Mouse (Mus musculus) heart, embryonic 15.5 days (tissue): ENCODE results near the gene 1700020A23Rik. TPM values are rescaled to one million over a fixed set of nuclear protein-coding genes. Genes with fewer than 3 reads are reported as not detected.

Experiments
- ATAC-seq: fragments of 200-750 bp; cut with Nextera tagmentation; replicated peaks from 2 replicates; pipeline ENCODE4 v1.8.0; 2017; ENCODE audit warnings: low read depth, moderate TSS enrichment; ENCODE audit not compliant: insufficient number of reproducible peaks, insufficient read depth, low FRiP score
- H3K27ac ChIP-seq: fragments of 300-500 bp; sonication (generic); 2 replicates; pipeline ENCODE4 v1.5.1; 2015; ENCODE audit warnings: mild to moderate bottlenecking, inconsistent platforms
- H3K27me3 ChIP-seq: fragments of 300-500 bp; sonication (generic); 2 replicates; pipeline ENCODE4 v1.6.1; 2015; ENCODE audit warnings: inconsistent platforms
- H3K36me3 ChIP-seq: fragments of 300-500 bp; sonication (generic); 2 replicates; pipeline ENCODE4 v1.6.1; 2015; ENCODE audit warnings: mild to moderate bottlenecking, inconsistent platforms
- H3K4me1 ChIP-seq: fragments of 300-500 bp; sonication (generic); replicated peaks from 2 replicates; pipeline ENCODE4 v1.6.1; 2015; ENCODE audit warnings: inconsistent platforms
- H3K4me2 ChIP-seq: fragments of 300-500 bp; sonication (generic); 2 replicates; pipeline ENCODE4 v1.6.1; 2015; ENCODE audit warnings: inconsistent platforms, mild to moderate bottlenecking, moderate library complexity
- H3K4me3 ChIP-seq: fragments of 300-500 bp; sonication (generic); 2 replicates; pipeline ENCODE4 v1.5.1; 2015; ENCODE audit warnings: mild to moderate bottlenecking, inconsistent platforms
- H3K9ac ChIP-seq: fragments of 300-500 bp; sonication (generic); 2 replicates; pipeline ENCODE4 v1.6.1; 2015; ENCODE audit warnings: mild to moderate bottlenecking, inconsistent platforms
- H3K9me3 ChIP-seq: fragments of 300-500 bp; sonication (generic); replicated peaks from 2 replicates; pipeline ENCODE4 v1.6.1; 2016; ENCODE audit warnings: inconsistent platforms
- WGBS: fragments of 180-500 bp; shearing (Covaris S2); methylation state at CpG from one replicate; pipeline ENCODE4 v1.1.7; 2015; ENCODE audit warnings: mixed read lengths; 5-methylcytosine and 5-hydroxymethylcytosine counted together
- polyA plus RNA-seq: library from polyadenylated mRNA; unstranded; fragments of >200 nt; fragmentation: Nextera tagmentation; extraction: Ambion mirVana; gene quantifications from 2 replicates; pipeline ENCODE4 v1.2.1, GENCODE M21; 2015

Gene 1700020A23Rik
- polyA plus RNA-seq, 1 experiment from 2014 or later = not detected

- H3K27ac ChIP-seq = no peak overlapping the region
- H3K4me3 ChIP-seq = no peak overlapping the region
- 32% methylated on average over 16 of the region's 16 CpGs for WGBS
- H3K9ac ChIP-seq = no peak overlapping the region
- peaks cover 6% of the 10 kb centered on the region; the same call in 1 of the 2 replicates for H3K4me1 ChIP-seq
- H3K9me3 ChIP-seq = no peaks in the 10 kb centered on the region
- ATAC-seq = 0 out of 2 replicates have a peak, but pooled peaks have one; percentile 73
- no peak overlapping the region for H3K4me2 ChIP-seq
- no peaks in the 10 kb centered on the region for H3K27me3 ChIP-seq
- no peaks in the 10 kb centered on the region for H3K36me3 ChIP-seq
Measured at GRCm38 (mm10) chr2:130411558-130412495, 6.8 kb downstream of the 1700020A23Rik start.

DNA sequence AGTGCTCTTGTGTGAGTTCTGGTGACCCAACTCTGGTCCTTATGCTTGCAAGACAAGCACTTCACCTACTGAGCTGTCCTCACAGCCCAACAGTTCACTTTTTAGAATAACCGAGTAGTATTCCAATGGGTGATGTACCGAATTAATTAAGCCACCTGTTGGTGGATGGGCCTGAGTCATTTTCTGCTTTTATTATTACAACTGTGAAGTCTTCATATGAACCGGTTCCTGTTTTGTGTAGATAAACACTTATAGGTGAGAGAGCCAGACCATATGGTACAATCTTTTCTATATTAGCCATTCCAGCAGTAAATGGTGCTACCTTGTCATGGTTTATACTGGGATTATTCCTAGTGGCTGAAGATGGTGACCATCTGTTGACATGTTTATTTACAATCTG is 7.7 kb downstream of the 1700020A23Rik start:
- Histone ChIP-seq H3K36me3 (no peaks in the 10 kb centered on the region), H3K4me2 (no peak overlapping the region), H3K9me3 (no peaks in the 10 kb centered on the region), H3K4me1 (peaks cover 6% of the 10 kb centered on the region; the same call in 1 of the 2 replicates), H3K27ac (no peak overlapping the region), H3K9ac (no peak overlapping the region), H3K27me3 (no peaks in the 10 kb centered on the region), H3K4me3 (no peak overlapping the region)
- no peak for ATAC-seq
- WGBS = 73% methylated on average over 3 of the region's 3 CpGs

DNA sequence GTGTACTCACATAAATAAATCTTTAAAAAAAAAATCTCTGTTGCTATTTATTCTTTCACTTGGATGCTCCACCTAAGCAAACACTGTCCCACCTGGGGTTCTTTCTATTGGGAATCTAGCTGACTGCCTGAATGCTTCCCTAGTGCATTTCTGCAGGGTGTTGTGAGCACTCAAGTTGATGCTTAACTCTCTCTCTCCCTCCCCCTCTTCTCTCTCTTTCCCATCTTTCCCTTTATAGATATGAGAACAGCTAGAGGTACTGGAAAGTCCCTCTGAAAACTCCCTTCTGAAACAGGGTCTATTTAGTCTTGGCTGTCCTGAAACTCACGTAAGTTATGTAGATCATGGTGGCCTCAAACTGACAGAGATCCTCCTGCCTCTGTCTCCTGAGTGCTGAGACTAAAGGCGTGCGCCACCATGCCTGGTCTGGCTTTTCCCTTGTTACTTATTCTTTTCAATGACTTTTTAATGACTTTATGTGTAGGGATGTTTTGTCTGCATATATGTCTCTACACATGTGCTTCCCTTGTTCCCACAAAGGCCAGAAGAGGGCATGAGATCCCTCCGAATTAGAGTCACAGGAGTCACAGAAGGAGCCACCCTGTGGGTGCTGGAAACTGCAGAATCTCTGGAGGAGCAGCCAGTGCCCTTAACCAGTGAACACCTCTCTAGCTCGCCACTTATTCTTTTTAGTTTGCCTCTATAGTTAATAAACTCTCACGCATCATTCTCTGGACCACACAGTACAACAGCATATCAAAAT is 9.2 kb downstream of the 1700020A23Rik start:
- no peak for ATAC-seq
- no peaks in the 10 kb centered on the region for H3K9me3 ChIP-seq
- H3K9ac ChIP-seq = no peak overlapping the region
- H3K27ac ChIP-seq = no peak overlapping the region
- 0 out of 2 replicates have a peak, but pooled peaks cover 2% of the 10 kb centered on the region for H3K4me1 ChIP-seq
- WGBS = 72% methylated on average over 6 of the region's 6 CpGs
- H3K36me3 ChIP-seq = peaks cover 6% of the 10 kb centered on the region; the same call in 1 of the 2 replicates
- H3K4me2 ChIP-seq = no peak overlapping the region
- H3K27me3 ChIP-seq = no peaks in the 10 kb centered on the region
- H3K4me3 ChIP-seq = no peak overlapping the region

DNA sequence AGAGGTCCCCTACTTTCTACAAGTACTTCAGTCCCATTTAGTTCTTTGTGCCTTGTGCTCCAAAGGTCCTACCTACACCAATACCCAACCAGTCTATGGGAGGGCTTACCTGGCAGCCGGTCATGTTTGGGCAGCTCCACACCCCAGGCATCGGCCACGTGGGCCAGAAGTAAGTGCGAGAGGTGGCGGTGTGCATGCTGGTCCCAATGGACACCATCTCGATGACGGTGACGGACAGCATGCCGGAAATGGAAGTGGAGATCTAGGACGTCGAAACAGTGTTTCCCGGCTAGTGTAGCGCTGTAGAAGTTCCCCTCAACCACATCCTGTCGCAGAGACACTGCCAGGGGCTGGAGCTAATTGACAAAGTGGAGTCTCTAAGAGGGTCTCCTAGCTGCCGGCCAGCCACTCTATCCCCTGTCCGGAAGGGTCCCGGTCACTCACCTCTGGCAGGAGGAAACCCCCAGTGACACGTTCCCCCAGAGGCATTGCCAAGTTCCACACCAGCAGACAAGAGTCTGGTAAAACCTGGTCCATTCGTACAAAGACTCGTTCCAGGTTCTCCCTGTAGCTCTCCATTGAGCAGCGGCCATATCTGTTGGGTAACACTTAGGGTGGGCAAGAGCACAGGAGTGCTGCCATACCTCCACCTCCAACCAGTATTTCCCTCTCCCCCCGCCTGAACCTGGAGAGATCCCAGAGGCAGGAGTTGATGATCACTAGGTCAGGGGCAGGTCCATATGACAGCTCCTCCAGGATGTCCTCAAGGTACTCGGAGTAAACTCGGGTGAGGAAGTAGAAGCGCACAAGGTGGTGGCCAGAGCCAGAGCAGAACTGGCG is 16.9 kb downstream of the 1700020A23Rik start:
- no peaks in the 10 kb centered on the region for H3K9me3 ChIP-seq
- no peaks in the 10 kb centered on the region for H3K27me3 ChIP-seq
- no peak for ATAC-seq
- WGBS = 94% methylated on average over 26 of the region's 26 CpGs
- no peak overlapping the region for H3K27ac ChIP-seq
- H3K36me3 ChIP-seq = peaks cover 6% of the 10 kb centered on the region; the same call in 1 of the 2 replicates
- no peak overlapping the region for H3K4me2 ChIP-seq
- no peak overlapping the region for H3K9ac ChIP-seq
- peaks cover 12% of the 10 kb centered on the region for H3K4me1 ChIP-seq
- no peak overlapping the region for H3K4me3 ChIP-seq

DNA sequence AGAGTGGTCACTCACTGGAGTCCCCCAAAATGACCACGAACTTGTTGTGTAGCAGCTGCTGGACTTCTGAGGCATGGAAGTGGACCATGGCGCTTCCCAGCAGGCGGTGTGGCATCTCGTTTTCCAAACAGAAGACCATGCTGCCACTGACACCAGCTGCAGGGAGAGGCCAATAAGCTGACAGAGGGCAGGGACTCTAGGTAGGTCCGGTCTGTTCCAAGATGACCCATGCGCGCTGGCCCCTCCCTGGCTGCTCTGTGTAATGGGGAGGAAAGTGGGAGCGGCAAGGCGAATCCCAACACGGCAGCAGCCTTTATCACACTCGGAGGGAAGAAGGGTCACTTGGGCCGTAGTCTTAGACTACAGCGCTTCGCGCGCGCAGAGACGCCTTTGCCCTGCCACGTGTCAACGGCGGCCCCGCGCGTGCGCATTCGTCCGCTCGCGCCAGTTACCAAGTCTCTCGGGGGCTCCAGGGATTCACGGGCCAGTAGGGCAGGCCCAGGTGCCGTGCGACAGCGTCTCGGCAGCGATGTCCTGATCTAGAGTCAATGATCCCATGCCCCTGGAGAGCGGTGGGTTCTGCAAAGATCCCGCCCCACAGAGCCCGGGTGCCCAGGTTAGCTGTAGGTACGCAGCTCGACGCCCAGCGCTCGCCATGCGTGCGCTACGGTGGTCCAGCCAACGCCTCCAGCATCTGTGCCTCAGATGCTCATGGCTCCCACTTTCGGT is 18.5 kb downstream of the 1700020A23Rik start:
- peaks cover 12% of the 10 kb centered on the region for H3K4me1 ChIP-seq
- ATAC-seq = peak; percentile 59
- WGBS = 13% methylated on average over 49 of the region's 49 CpGs

GRCm38 (mm10) chr2:130424126-130424853 is 19.2 kb downstream of the 1700020A23Rik start, which contains the start of the genes Vps16 and Pced1a:
Gene Vps16 (plus strand): TSS chr2:130424339.
Gene Pced1a (minus strand): TSS chr2:130424701.
- under 1% methylated on average over 58 of the region's 58 CpGs for WGBS
- peak; percentile 92 for ATAC-seq

More for the DNA sequence above, 18.5 kb downstream of the 1700020A23Rik start:
- no peaks in the 10 kb centered on the region for H3K27me3 ChIP-seq
- peak overlapping the region; percentile 91 for H3K4me3 ChIP-seq
- H3K27ac ChIP-seq = peak overlapping the region; percentile 91
- H3K9me3 ChIP-seq = no peaks in the 10 kb centered on the region
- peak overlapping the region; percentile 86 for H3K9ac ChIP-seq
- peaks cover 6% of the 10 kb centered on the region; the same call in 1 of the 2 replicates for H3K36me3 ChIP-seq
- peak overlapping the region; percentile 94 for H3K4me2 ChIP-seq

GRCm38 (mm10) chr2:130425112-130425511 is 20.1 kb downstream of the 1700020A23Rik start:
- H3K4me2 ChIP-seq = peak overlapping the region; percentile 94
- peaks cover 12% of the 10 kb centered on the region for H3K4me1 ChIP-seq
- WGBS = 28% methylated on average over 5 of the region's 5 CpGs
- no peak for ATAC-seq
- peak overlapping the region; percentile 91 for H3K4me3 ChIP-seq
- peak overlapping the region; percentile 91; the same call in 1 of the 2 replicates for H3K27ac ChIP-seq
- H3K36me3 ChIP-seq = no peaks in the 10 kb centered on the region
- H3K27me3 ChIP-seq = no peaks in the 10 kb centered on the region
- no peaks in the 10 kb centered on the region for H3K9me3 ChIP-seq
- H3K9ac ChIP-seq = peak overlapping the region; percentile 86

More at GRCm38 (mm10) chr2:130424126-130424853, 19.2 kb downstream of the 1700020A23Rik start, which contains the start of the genes Vps16 and Pced1a:
- Histone ChIP-seq H3K9me3 (no peaks in the 10 kb centered on the region), H3K9ac (peak within 1 kb of the TSS; percentile 86), H3K4me2 (peak within 1 kb of the TSS; percentile 94), H3K27me3 (no peaks in the 10 kb centered on the region), H3K36me3 (no peaks in the 10 kb centered on the region), H3K4me1 (peaks cover 12% of the 10 kb centered on the region), H3K27ac (peak within 1 kb of the TSS; percentile 91), H3K4me3 (peak within 1 kb of the TSS; percentile 91)

DNA sequence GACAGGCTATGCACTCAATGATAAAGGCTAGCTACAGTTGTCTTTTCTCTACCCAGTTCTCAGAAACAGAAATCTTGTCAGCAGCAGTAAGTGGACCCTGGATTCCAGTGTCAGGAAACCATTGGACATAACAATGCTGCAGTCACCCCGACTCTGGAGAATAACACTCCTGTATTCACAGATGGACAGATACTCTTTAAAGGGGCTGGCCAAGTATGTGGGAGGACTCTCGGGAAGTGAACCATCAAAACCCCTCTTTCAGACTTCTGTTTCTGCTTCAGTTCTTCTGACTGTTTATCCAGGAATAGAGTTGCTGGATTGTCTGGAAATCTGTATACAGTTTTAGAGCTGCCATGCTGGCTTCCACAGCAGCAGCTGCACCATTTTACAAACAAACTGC is 24.8 kb downstream of the 1700020A23Rik start:
- H3K36me3 ChIP-seq = no peaks in the 10 kb centered on the region
- no peak overlapping the region for H3K9ac ChIP-seq
- no peak overlapping the region for H3K27ac ChIP-seq
- H3K4me3 ChIP-seq = no peak overlapping the region
- WGBS = 46% methylated on average over 2 of the region's 2 CpGs
- no peaks in the 10 kb centered on the region for H3K27me3 ChIP-seq
- H3K9me3 ChIP-seq = no peaks in the 10 kb centered on the region
- peaks cover 10% of the 10 kb centered on the region for H3K4me1 ChIP-seq
- ATAC-seq = no peak
- H3K4me2 ChIP-seq = no peak overlapping the region

- H3K4me3 ChIP-seq = no peak overlapping the region
- no peak for ATAC-seq
- H3K9ac ChIP-seq = no peak overlapping the region
- 67% methylated on average over 3 of the region's 3 CpGs for WGBS
- no peak overlapping the region for H3K4me2 ChIP-seq
- no peaks in the 10 kb centered on the region for H3K9me3 ChIP-seq
- peaks cover 4% of the 10 kb centered on the region for H3K4me1 ChIP-seq
- H3K36me3 ChIP-seq = no peaks in the 10 kb centered on the region
- H3K27ac ChIP-seq = no peak overlapping the region
- H3K27me3 ChIP-seq = no peaks in the 10 kb centered on the region
Measured at GRCm38 (mm10) chr2:130430484-130430883, 25.4 kb downstream of the 1700020A23Rik start.
